Mouse (Mus musculus): ENCODE measurements at regions not wholly inside any gene's neighbourhood (a gene's known extent, or its start where the extent isn't known, plus 50 kb on each side); places are given as distances from the start of the nearest gene placed in this dataset.

DNA sequence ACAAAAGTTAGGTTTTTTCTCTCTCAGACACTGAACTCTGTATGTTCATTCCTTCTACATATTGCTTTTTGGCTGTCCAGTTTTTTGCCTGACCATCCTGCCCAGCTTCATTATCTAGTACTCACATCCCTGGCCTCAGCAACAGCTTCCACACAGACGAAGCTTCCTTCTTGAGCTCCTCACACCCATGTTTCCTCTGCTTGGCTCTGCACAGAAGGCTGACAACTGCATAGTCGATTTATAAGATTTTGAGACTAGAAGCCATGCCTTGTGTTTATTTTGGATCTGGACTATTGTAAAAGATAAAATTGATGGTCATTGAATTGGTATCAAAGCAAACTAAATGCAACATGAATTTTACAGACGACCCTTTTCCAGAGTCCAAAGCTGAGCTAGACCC lies 420.0 kb upstream of the Klf4 start:
- dilution Hi-C loops (cut with MboI; ENCODE audit: extremely low pct_ligation_motif_present, extremely low pct_unique_long_range_greater_than_20kb, low sequenced_read_pairs), result no loop called here
- no peaks in the 10 kb centered on the region for H3K9me3 ChIP-seq (replicated peaks; ENCODE audit: low read length)

DNA sequence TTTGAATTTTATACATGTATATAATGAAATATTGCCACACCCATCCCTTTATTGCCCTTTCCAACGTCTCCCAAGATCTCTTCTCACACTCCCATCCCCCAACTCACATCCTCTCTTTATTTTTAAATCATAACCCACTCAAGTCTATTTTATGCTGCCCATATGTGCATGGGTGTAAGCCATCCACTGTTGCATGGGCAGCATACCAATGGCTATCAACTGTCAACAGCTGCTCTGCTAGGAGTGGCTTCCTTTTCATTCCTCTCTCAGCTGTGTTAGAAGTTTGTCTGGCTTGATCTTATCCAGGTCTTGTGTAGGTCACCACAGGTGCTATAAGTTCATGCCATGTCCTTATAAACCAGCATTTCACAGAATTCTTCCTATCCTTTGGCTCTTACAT lies 409.2 kb upstream of the Klf4 start:
- Histone ChIP-seq H3K4me1 (ENCODE audit: control insufficient read depth in 1 of 2, insufficient read depth in 2 of 2) (no peaks in the 10 kb centered on the region), H3K36me3 (replicated peaks in 1 of 2; ENCODE audit: control insufficient read depth in 1 of 2, insufficient read depth in 1 of 2, low read length in 1 of 2) (no peaks in the 10 kb centered on the region), H3K4me3 (replicated peaks in 1 of 3; ENCODE audit: low read depth in 2 of 3, low read length in 2 of 3, poor library complexity in 1 of 3) (no peak overlapping the region), H3K27ac (ENCODE audit: insufficient read depth, low read depth) (no peak overlapping the region), H3K4me2 (ENCODE audit: insufficient read depth, low read depth, poor library complexity, severe bottlenecking) (no peak overlapping the region), H3K9ac (ENCODE audit: insufficient read depth, low read depth) (no peak overlapping the region), H3K79me2 (replicated peaks; ENCODE audit: control insufficient read depth, extremely low read depth, insufficient read depth, poor library complexity, severe bottlenecking) (no peaks in the 10 kb centered on the region), H3K9me3 (replicated peaks; ENCODE audit: low read length) (no peaks in the 10 kb centered on the region), H3K27me3 (replicated peaks) (no peaks in the 10 kb centered on the region)
- TF ChIP-seq SMC3 (IDR thresholded peaks at IDR 0.05; ENCODE audit: low read depth, low read length) (no peak), CHD1 (IDR thresholded peaks at IDR 0.05; ENCODE audit: low read depth, low read length) (no peak), MAFK (IDR thresholded peaks at IDR 0.05; ENCODE audit: insufficient replicate concordance, low read length) (no peak), MYC (IDR thresholded peaks at IDR 0.05; ENCODE audit: low read depth, low read length) (no peak), UBTF (IDR thresholded peaks at IDR 0.05; ENCODE audit: low read depth, low read length) (no peak), JUN (IDR thresholded peaks at IDR 0.05; ENCODE audit: insufficient read depth, low read depth, low read length) (no peak), E2F4 (IDR thresholded peaks at IDR 0.05; ENCODE audit: insufficient replicate concordance, low read depth, low read length) (no peak), GABPA (IDR thresholded peaks at IDR 0.05; ENCODE audit: insufficient replicate concordance, low read depth, low read length) (no peak), NELFE (IDR thresholded peaks at IDR 0.05; ENCODE audit: low read depth, low read length) (no peak)
- dilution Hi-C loops (cut with MboI; ENCODE audit: extremely low pct_ligation_motif_present, extremely low pct_unique_long_range_greater_than_20kb, low sequenced_read_pairs) (no loop called here), in situ Hi-C loops (cut with MboI; ENCODE audit: low pct_ligation_motif_present, low pct_unique_long_range_greater_than_20kb, low sequenced_read_pairs) (no loop called here)
- no peak for DNase-seq (ENCODE audit: extremely low read depth)

More for the DNA sequence above, 420.0 kb upstream of the Klf4 start:
- no peak for TF ChIP-seq JUN (IDR thresholded peaks at IDR 0.05; ENCODE audit: insufficient read depth, low read depth, low read length)
- no peaks in the 10 kb centered on the region for H3K79me2 ChIP-seq (replicated peaks; ENCODE audit: control insufficient read depth, extremely low read depth, insufficient read depth, poor library complexity, severe bottlenecking)
- H3K9ac ChIP-seq (ENCODE audit: insufficient read depth, low read depth), result no peak overlapping the region
- H3K4me3 ChIP-seq (replicated peaks in 1 of 3; ENCODE audit: low read depth in 2 of 3, low read length in 2 of 3, poor library complexity in 1 of 3), result no peak overlapping the region
- H3K27me3 ChIP-seq (replicated peaks), result no peaks in the 10 kb centered on the region
- no peak for DNase-seq (ENCODE audit: extremely low read depth)
- in situ Hi-C loops (cut with MboI; ENCODE audit: low pct_ligation_motif_present, low pct_unique_long_range_greater_than_20kb, low sequenced_read_pairs), result no loop called here
- peaks cover 0 to 5% of the 10 kb centered on the region in 2 experiments; a peak in 1 of 4 replicates for H3K4me1 ChIP-seq (ENCODE audit: control insufficient read depth in 1 of 2, insufficient read depth in 2 of 2)
- H3K4me2 ChIP-seq (ENCODE audit: insufficient read depth, low read depth, poor library complexity, severe bottlenecking), result no peak overlapping the region
- H3K36me3 ChIP-seq (replicated peaks in 1 of 2; ENCODE audit: control insufficient read depth in 1 of 2, insufficient read depth in 1 of 2, low read length in 1 of 2), result no peaks in the 10 kb centered on the region
- no peak overlapping the region for H3K27ac ChIP-seq (ENCODE audit: insufficient read depth, low read depth)

DNA sequence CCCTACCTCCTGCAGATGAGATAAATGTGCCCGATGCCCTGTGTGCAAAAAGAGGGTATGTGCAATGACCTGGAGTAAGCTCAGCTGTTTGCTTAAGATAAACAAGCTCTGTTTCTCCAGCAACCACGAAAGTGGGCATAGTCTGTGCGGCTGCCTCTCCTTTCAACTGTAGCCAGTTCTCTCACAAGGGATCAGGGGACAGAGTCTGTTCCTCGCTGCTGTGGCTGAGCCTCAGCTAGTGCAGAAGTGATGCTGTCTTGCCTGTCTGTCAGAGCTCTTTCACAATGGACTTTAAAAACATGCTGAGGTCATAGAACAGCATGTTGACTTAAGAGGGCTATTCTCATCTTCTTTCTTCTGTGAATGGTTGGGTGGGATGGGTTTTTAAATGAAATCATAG lies 406.1 kb upstream of the Klf4 start:
- no peaks in the 10 kb centered on the region for H3K9me3 ChIP-seq (replicated peaks; ENCODE audit: low read length)
- no peak overlapping the region for H3K9ac ChIP-seq (ENCODE audit: insufficient read depth, low read depth)
- no peak for TF ChIP-seq HCFC1 (IDR thresholded peaks at IDR 0.05; ENCODE audit: low read depth, low read length)
- no peak for TF ChIP-seq TBP (conservative IDR thresholded peaks at IDR 0.05; ENCODE audit: low read depth, low read length)
- TF ChIP-seq RCOR1 (conservative IDR thresholded peaks at IDR 0.05; ENCODE audit: low read depth, low read length), result no peak
- TF ChIP-seq NRF1 (IDR thresholded peaks at IDR 0.05; ENCODE audit: low read depth, low read length), result no peak
- no peak for TF ChIP-seq POLR2A (IDR thresholded peaks at IDR 0.05; ENCODE audit: low read depth, low read length)
- no peak for TF ChIP-seq USF1 (IDR thresholded peaks at IDR 0.05; ENCODE audit: low read depth, low read length)
- no peak for TF ChIP-seq PAX5 (IDR thresholded peaks at IDR 0.05; ENCODE audit: low read length)
- no peak for TF ChIP-seq USF2 (conservative IDR thresholded peaks at IDR 0.05; ENCODE audit: low read depth, low read length)
- no peak for TF ChIP-seq MAZ (IDR thresholded peaks at IDR 0.05; ENCODE audit: low read depth, low read length)
- no peak for TF ChIP-seq ZMIZ1 (IDR thresholded peaks at IDR 0.05; ENCODE audit: low read depth, low read length)
- TF ChIP-seq E2F4 (IDR thresholded peaks at IDR 0.05; ENCODE audit: insufficient replicate concordance, low read depth, low read length), result no peak
- TF ChIP-seq ETS1 (conservative IDR thresholded peaks at IDR 0.05; ENCODE audit: low read depth, low read length), result no peak
- TF ChIP-seq MYC (IDR thresholded peaks at IDR 0.05; ENCODE audit: low read depth, low read length), result no peak
- no peak for TF ChIP-seq MEF2A (IDR thresholded peaks at IDR 0.05; ENCODE audit: borderline replicate concordance, low read depth, low read length)
- no peak for TF ChIP-seq TCF12 (IDR thresholded peaks at IDR 0.05; ENCODE audit: low read depth, low read length)
- TF ChIP-seq MAFK (IDR thresholded peaks at IDR 0.05; ENCODE audit: insufficient replicate concordance, low read length), result no peak
- TF ChIP-seq CHD1 (IDR thresholded peaks at IDR 0.05; ENCODE audit: low read depth, low read length), result no peak
- no peak for TF ChIP-seq IRF4 (IDR thresholded peaks at IDR 0.05; ENCODE audit: low read depth, low read length)
- no peak for TF ChIP-seq EP300 (IDR thresholded peaks at IDR 0.05; ENCODE audit: low read length)
- no peak for DNase-seq (ENCODE audit: extremely low read depth)
- dilution Hi-C loops (cut with MboI; ENCODE audit: extremely low pct_ligation_motif_present, extremely low pct_unique_long_range_greater_than_20kb, low sequenced_read_pairs) (no loop called here), in situ Hi-C loops (cut with MboI; ENCODE audit: low pct_ligation_motif_present, low pct_unique_long_range_greater_than_20kb, low sequenced_read_pairs) (no loop called here)
- no peaks in the 10 kb centered on the region for H3K4me1 ChIP-seq (ENCODE audit: control insufficient read depth in 1 of 2, insufficient read depth in 2 of 2)
- no peak overlapping the region for H3K4me3 ChIP-seq (replicated peaks in 1 of 3; ENCODE audit: low read depth in 2 of 3, low read length in 2 of 3, poor library complexity in 1 of 3)
- H3K27me3 ChIP-seq (replicated peaks), result no peaks in the 10 kb centered on the region
- H3K79me2 ChIP-seq (replicated peaks; ENCODE audit: control insufficient read depth, extremely low read depth, insufficient read depth, poor library complexity, severe bottlenecking), result no peaks in the 10 kb centered on the region
- no peak overlapping the region for H3K27ac ChIP-seq (ENCODE audit: insufficient read depth, low read depth)
- H3K36me3 ChIP-seq (replicated peaks in 1 of 2; ENCODE audit: control insufficient read depth in 1 of 2, insufficient read depth in 1 of 2, low read length in 1 of 2), result no peaks in the 10 kb centered on the region
- H3K4me2 ChIP-seq (ENCODE audit: insufficient read depth, low read depth, poor library complexity, severe bottlenecking), result no peak overlapping the region

Measured in CH12.LX (cell line).